Mouse (Mus musculus) Muller cell, postnatal 12 days (primary cell): ENCODE measurements around the gene Fxyd4.

Experiments
- DNase-seq: peaks from one replicate; pipeline ENCODE4 v3.0.0-alpha.2; 2015; ENCODE audit errors: inconsistent ontology term

The Fxyd4 gene

DNA sequence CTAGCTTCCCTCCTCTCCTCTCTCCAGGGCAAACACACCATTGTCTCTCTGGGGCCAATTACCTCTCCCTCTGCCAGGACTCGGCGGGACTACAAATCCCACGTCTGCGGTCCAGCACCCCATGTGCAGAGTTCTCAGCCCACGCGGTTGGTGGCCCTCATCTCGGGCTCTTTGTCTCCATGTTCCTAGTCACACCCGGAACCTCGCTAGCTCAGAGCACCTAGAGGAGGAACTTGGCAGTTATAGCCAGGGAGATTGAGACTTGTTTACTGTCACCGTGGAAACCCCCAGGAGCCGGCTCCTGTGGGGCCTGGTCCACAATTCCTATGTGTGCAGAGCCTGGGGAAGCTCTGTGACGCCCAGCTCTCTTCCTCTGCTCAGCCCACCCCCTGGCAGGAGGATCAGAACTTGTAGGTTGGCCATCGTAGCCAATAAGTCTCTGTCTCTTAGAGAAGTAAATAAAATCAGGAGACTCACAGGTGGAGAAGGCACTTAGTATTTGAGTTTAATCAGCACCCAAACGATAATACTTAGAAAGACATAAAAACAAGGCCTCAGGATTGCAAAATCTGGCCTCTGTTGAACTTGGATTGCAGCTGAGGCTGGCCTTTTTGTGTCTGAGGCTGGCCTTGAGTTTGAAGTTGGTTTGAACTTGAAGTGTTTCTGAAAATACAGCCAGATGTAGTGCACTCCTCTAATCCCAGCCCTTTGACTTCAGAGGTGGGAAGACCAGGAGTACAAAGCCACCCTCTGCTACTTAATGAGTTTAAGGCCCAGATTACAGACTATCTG, 45.9 kb downstream of the Fxyd4 start:
- no peak for DNase-seq

DNA sequence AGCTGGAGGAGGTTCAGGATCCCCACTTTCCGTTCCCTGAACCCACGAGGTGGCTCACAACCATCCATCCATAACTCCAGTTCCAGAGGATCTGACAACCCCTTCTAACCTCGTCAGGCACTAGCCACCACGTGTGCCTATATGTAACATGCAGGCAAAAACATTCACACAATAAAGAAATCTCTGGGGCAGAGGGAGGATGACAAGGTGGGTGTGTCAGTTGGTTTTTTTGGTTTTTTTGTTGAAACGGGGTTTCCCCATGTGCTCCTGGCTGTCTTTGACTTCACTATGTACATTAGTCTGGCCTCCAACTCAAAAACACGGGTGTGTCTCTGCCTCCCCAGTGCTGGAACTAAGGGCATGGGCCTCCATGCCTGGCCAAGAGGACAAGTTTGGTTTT, 47.2 kb downstream of the Fxyd4 start:
- no peak for DNase-seq

DNA sequence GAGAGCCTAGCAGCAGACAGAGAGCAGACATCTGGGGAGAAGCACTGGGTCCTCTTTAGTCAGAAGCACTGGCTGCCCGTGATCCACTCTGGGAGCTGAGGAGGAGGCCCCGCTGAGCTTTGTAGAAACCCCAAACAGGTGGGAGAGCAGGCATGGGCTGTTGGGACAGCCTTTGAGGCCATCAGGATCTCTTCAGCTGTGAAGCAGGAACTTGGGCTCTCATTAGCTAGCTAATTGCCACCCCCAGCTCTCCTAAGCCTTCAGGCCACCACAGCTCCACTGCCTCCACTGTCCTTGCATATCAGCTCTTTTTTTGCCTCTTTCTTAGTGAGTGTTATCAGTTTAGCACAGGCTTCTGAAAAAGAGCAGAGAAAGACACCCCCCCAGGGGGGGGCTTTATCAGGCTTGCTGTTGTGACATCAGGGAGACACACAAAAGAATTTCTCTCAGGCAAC, 48.8 kb downstream of the Fxyd4 start:
- peak; percentile 79 for DNase-seq

DNA sequence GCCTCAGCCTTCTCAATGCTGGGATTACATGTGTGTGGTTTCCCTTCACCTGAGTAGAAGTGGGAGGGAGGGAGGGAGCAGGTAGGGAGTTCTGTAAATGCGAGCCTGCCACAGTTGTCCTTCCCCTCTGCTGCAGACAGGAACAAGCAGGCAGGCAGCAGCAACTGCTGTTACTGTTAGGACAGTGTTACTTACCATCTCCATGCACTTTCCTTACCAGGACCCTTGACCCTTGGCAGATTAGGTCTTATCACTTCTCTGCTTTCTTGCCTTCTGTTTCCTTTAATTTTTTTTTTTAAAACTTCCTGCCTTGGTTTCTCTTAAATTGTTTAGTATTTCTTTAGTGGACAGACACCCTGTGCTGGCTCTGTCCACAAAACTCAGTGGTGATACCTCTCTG, 49.5 kb downstream of the Fxyd4 start:
- no peak for DNase-seq

DNA sequence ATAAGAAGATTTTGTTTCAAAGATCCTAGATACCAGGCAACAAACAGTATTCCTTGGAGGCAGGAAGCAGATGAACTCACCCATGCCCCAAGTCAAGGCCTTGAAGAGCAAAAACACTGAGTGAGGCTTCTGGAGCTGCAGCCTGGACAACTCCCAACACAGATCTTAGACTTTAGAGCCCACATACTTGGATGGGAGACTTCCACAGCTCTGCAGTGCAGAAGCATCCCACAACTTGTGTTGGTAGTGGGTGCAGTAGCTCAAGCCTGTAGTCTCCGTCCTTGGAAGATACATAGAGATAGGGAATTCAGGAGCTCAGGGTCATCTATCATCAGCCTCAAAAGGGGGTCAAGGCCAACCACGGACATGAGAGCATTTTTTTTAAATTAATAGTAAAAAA, 51.5 kb downstream of the Fxyd4 start:
- no peak for DNase-seq
